Mouse (Mus musculus) lung, postnatal 10 days (tissue): ENCODE data around the gene Kcnab3.

Experiments used
- DNase-seq: peaks from one replicate; pipeline ENCODE4 v3.0.0; 2021

The Kcnab3 gene

GRCm38 (mm10) chr11:69332713-69333253, 6.7 kb downstream of the Kcnab3 start:
- no peak for DNase-seq

GRCm38 (mm10) chr11:69333922-69334321, 7.9 kb downstream of the Kcnab3 start:
- no peak for DNase-seq

GRCm38 (mm10) chr11:69334796-69335195, 8.7 kb downstream of the Kcnab3 start:
- no peak for DNase-seq

DNA sequence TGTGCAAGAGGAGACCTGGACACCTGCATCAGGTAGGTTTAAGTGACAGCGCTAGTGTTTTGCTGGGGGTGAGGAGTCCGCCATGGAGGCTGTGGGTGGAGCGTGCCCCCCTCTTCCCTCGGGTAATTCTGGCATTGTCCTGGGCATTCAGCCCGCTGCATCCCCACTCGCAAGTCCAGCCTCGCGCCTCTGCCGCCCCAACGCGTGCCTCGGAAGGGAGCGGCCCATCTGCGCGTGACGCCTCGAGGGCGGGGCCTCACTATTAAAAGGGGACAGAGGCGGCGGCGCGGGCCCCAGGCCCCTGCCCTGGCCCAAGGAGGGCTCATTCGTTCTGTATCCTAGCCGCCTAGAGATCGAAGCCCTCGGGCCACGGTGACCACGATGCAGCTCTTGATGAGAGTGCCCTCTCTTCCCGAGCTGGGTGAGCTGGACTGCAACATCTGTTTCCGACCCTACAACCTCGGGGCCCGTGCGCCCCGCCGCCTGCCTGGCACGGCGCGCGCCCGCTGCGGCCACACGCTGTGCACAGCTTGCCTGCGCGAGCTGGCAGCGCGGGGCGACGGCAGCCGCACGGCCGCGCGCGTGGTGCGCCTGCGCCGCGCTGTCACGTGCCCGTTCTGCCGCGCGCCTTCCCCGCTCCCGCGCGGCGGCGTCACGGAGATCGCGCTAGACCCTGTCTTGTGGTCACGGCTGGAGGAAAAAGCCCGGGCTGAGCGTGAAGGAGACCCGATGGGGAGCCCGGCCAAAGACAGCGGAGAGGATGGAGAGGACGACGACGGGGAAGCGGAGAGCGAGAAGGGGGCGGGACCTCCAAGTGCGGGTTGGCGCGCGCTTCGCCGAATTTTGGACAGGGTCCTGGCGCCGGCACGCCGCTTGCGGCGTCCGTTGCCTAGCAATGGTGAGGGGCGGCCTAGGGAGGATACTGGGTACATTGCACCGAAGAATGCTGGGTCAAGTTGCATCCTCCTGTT, 14.4 kb downstream of the Kcnab3 start, which contains the start of gene Rnf227:
Gene Rnf227, plus strand, starts transcription at position 301 of the 971 bp plus-strand sequence.
- peak; percentile 75 for DNase-seq

DNA sequence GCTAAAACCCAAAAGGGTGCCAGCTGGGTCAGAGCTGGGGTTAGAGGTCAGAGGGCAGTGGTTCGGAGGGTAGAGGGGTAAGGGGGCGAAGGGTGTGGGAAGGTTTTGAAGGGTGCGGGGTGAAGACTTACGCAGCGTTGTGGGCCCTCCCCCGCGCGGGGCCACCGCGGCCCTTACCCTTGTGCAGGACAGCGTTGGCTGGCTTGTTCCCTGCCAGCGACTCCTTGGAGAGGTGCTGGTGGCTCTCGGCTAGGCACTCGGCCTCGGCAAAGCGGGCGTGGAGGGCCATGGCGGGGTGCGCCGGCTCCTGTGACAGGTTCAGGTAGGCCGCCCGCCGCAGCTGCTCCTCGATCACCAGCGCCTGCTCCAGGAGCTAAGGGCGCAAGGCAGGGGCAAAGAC, 20.4 kb downstream of the Kcnab3 start:
- DNase-seq: no peak

GRCm38 (mm10) chr11:69356544-69356943, 30.5 kb downstream of the Kcnab3 start:
- no peak for DNase-seq

DNA sequence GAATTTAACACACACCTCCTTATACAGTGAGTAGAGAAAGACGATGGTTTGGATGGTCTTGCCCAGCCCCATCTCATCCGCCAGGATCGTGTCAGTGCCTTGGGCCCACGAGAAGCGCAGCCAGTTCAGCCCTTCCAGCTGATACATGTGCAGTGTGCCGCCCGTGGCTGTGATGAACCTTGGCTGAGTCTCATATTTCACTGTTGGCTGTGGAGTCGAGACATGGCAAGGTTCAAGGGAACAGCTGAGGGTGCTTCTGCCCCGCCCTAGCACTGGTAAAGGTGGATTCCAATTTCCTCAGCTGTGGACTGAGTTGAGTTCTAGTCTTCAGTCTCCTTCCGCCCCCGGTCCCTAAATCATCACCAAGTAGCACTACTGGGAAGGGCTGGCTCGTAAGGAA, 31.6 kb downstream of the Kcnab3 start:
- no peak for DNase-seq

- DNase-seq: no peak
Observed at GRCm38 (mm10) chr11:69362021-69362420, 36.0 kb downstream of the Kcnab3 start.

GRCm38 (mm10) chr11:69362479-69362878, 36.4 kb downstream of the Kcnab3 start:
- DNase-seq: no peak

DNA sequence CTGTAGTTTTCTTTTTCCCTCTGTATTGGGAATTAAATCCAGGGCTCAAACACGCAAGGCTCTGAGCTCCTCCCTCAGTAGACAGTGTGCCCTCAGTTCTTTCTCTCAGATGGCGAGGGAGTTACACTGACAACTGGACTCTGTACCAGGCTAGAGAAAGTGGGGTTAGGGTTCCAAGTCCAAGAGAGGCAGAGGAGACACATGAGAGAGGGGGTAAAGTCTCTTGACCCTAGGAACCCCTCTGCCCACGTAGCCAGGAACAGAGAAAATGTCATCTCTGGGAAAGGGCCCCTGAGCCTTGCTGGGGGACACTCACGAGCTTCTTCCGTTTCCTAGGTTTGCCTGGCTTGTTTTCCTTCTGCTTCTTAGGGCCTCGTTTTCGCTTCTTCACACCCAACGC, 38.3 kb downstream of the Kcnab3 start:
- no peak for DNase-seq

DNA sequence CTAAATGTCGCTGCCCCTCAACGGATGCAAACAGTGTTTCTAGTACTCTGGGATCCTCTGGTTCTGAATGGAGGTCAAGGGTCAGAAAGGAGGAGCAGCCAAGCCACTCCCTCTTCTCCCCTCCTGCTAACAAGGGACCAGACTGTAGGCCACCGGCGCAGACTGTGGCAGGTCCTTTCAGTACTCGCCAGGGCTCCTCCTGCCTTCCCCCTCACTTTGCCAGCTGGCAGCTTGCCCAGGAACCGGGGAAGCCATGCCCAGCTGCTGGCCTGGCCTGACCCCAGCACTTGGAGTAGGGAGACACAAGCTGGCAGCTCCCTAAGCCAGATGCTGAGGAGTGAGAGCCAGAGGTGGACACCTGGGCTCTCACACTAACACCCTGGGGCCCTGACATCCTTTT, 38.9 kb downstream of the Kcnab3 start:
- DNase-seq: peak; percentile 98

DNA sequence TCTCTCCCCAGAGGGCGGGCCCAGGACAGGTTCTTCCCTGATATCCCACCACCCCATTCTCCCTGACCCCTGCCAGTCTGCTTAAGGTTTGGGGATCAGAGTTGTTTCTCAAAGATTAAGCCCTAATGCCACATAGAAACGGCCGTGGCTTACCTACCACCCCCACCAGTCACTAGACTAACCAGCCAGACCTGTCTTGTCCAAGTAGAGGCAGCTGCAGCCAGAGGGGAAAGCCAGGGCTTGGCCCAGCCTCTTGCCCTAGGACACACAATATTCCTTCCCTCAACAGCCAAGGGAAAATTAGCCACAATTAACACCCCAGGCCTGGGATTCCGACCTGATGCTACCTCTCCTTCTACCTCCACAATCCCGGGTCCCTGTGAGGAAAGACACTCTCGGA, 39.7 kb downstream of the Kcnab3 start:
- DNase-seq: no peak

GRCm38 (mm10) chr11:69366157-69366854, 40.2 kb downstream of the Kcnab3 start:
- DNase-seq: peak; percentile 99

GRCm38 (mm10) chr11:69366855-69367615, 41.0 kb downstream of the Kcnab3 start:
- peak; percentile 60 for DNase-seq

- peak; percentile 54 for DNase-seq
Observed at GRCm38 (mm10) chr11:69367616-69368355, 41.7 kb downstream of the Kcnab3 start.

DNA sequence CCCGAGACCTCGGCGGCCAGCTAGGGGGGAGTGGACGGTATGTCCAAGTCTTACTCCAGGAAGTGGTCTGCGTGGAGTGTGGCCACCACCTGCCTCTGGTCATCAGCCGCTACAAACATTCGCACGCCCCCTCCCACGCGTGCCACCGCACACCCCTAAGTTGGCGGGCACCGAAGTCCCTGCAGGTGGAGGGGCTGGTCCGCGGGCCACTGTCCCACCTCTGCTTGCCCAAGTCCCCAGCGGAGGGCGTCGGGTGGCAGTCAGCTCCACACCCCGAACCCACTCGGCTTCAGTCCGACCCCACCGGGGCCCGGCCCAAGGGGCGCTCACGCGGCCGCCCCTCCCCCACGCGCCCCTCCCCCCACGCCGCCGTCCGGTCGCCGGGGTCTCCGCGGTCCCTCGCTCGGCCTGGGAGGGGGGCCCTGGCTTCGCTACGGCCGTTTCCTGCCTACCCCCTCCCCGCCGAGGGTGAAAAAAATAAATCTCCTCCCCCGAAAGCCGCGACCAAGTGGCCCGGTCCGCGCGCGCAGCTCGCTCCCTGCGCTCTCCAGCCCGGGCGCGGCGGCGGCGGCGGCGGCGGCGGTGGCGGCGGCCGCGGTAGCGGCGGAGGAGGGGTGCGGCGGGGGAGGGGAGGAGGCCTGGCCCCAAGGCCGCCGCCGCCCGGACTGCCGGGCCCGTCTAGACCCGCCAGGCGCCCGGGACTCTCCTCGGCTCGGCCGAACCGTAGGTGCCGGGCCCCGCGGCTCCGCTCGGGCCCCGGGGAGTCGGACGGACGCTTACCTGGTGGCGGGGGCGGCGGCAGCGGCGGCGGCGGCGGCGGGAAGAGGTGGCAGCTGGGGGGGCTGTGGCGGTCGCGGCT, 42.5 kb downstream of the Kcnab3 start:
- peak; percentile 75 for DNase-seq

GRCm38 (mm10) chr11:69369215-69369989, 43.3 kb downstream of the Kcnab3 start, which contains the start of gene Chd3:
Gene Chd3 (minus strand): TSS chr11:69369406.
- peak; percentile 32 for DNase-seq

GRCm38 (mm10) chr11:69369990-69370816, 44.1 kb downstream of the Kcnab3 start:
- DNase-seq: no peak

DNA sequence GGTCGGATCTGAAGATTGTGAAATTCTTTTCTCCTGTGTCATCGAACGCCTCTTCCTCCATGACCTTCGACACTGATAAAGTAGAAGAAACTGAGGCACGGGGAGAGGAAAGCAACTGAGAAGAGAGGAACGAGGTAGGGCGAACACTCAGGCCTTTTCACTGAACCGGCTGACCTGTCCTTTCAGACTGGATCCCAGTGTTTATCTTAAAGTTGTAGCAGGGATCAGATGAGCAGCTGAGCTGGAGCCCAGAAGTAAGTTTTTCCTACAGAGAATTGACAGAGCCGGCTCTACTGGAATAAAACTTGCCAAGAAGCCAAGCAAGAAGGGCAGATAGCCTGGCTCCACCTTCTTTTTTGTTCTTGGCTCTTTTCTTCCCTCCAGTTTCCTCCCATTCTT, 44.8 kb downstream of the Kcnab3 start:
- DNase-seq: no peak
